Comparison of ENCODE assay signal across 8 mouse cellular contexts in genomic region chr10:43173141-43173827, GRCm38 (mm10). TPM values are rescaled to one million over a fixed set of nuclear protein-coding genes. Genes with fewer than 3 reads are reported as not detected.
DNase-seq lines count a peak whose midpoint lies in the region; ATAC-seq and TF ChIP-seq lines count a peak whose summit lies in the region.

No protein-coding gene starts in this region.

- H3K9me3 ChIP-seq in ES-Bruce4 (replicated peaks; ENCODE audit: control insufficient read depth, insufficient read depth, low read length, poor library complexity, severe bottlenecking) = no peaks in the 10 kb centered on the region
- no peaks in the 10 kb centered on the region for H3K9me3 ChIP-seq in heart, embryonic 14.5 days (ENCODE audit: control insufficient read depth, low read length)
- H3K9me3 ChIP-seq in kidney, postnatal 0 days (replicated peaks; ENCODE audit: low read length) = no peaks in the 10 kb centered on the region
- H3K9me3 ChIP-seq in liver, postnatal 0 days (ENCODE audit: low read length) = no peaks in the 10 kb centered on the region

- no peaks in the 10 kb centered on the region for H3K36me3 ChIP-seq in ES-Bruce4 (ENCODE audit: control insufficient read depth, insufficient read depth, low read length, poor library complexity, severe bottlenecking)
- H3K36me3 ChIP-seq in heart, embryonic 14.5 days (ENCODE audit: control insufficient read depth, insufficient read depth, low read length) = no peaks in the 10 kb centered on the region
- H3K36me3 ChIP-seq in kidney, postnatal 0 days (ENCODE audit: insufficient read depth, low read length) = no peaks in the 10 kb centered on the region
- no peaks in the 10 kb centered on the region for H3K36me3 ChIP-seq in liver, postnatal 0 days (replicated peaks; ENCODE audit: insufficient read depth, low read length)

- no peak for TF ChIP-seq POLR2A in ES-Bruce4 (IDR thresholded peaks at IDR 0.05; ENCODE audit: insufficient read depth, low read length)

- peaks cover 33% of the 10 kb centered on the region for H3K27me3 ChIP-seq in ES-Bruce4 (ENCODE audit: control insufficient read depth, insufficient read depth, low read length, poor library complexity, severe bottlenecking)
- peaks cover 12% of the 10 kb centered on the region for H3K27me3 ChIP-seq in heart, embryonic 14.5 days (ENCODE audit: control insufficient read depth, insufficient read depth, low read length)
- peaks cover 15% of the 10 kb centered on the region for H3K27me3 ChIP-seq in kidney, postnatal 0 days (ENCODE audit: insufficient read depth, low read length)
- H3K27me3 ChIP-seq in liver, postnatal 0 days (ENCODE audit: insufficient read depth, low read length) = peaks cover 79% of the 10 kb centered on the region

- peak overlapping the region; percentile 94 for H3K4me2 ChIP-seq in heart, embryonic 14.5 days (ENCODE audit: low read length)
- peak overlapping the region; percentile 98 for H3K4me2 ChIP-seq in kidney, postnatal 0 days (ENCODE audit: low read length)
- peak overlapping the region; percentile 86 for H3K4me2 ChIP-seq in liver, postnatal 0 days (ENCODE audit: low read depth, low read length)

- H3K4me1 ChIP-seq in ES-Bruce4 (ENCODE audit: control insufficient read depth, insufficient read depth, low read length) = no peaks in the 10 kb centered on the region
- H3K4me1 ChIP-seq in heart, embryonic 14.5 days (ENCODE audit: control insufficient read depth in 2 of 2, insufficient read depth in 2 of 2, low read length in 2 of 2) = peaks cover 6 to 19% of the 10 kb centered on the region in 2 experiments
- H3K4me1 ChIP-seq in kidney, postnatal 0 days (replicated peaks; ENCODE audit: insufficient read depth, low read length) = no peaks in the 10 kb centered on the region
- peaks cover 12% of the 10 kb centered on the region for H3K4me1 ChIP-seq in liver, postnatal 0 days (ENCODE audit: insufficient read depth)

- peak; percentile 84 to 87 for DNase-seq in adrenal gland, postnatal 36 days
- peak; percentile 32 for DNase-seq in fibroblast of lung, adult 2 months (ENCODE audit: low read depth)
- peak; percentile 78 for DNase-seq in kidney, postnatal 0 days (ENCODE audit: low spot score)
- DNase-seq in liver, postnatal 0 days = peak; percentile 59
- DNase-seq in ovary, postnatal 10 days (ENCODE audit: low spot score) = peak; percentile 46

- H3K4me3 ChIP-seq in ES-Bruce4 (ENCODE audit: low read depth, low read length) = peak overlapping the region; percentile 69
- peak overlapping the region; percentile 82 to 85 for H3K4me3 ChIP-seq in heart, embryonic 14.5 days (ENCODE audit: control insufficient read depth in 1 of 2, insufficient read depth in 1 of 2, low read depth in 1 of 2, low read length in 2 of 2)
- H3K4me3 ChIP-seq in kidney, postnatal 0 days (replicated peaks; ENCODE audit: low read depth, low read length) = peak overlapping the region; percentile 82
- H3K4me3 ChIP-seq in liver, postnatal 0 days (ENCODE audit: low read depth, low read length) = peak overlapping the region; percentile 56

- peak; percentile 37 for ATAC-seq in heart, embryonic 14.5 days (ENCODE audit: insufficient number of reproducible peaks, insufficient read depth, low FRiP score, low read depth)
- peak; percentile 62 for ATAC-seq in kidney, postnatal 0 days (replicated peaks; ENCODE audit: low FRiP score, low read depth)
- ATAC-seq in liver, postnatal 0 days = no peak
- no peak for ATAC-seq in monocyte, adult 5-6 weeks (replicated peaks; ENCODE audit: insufficient number of reproducible peaks, low FRiP score, low TSS enrichment, poor library complexity, severe bottlenecking)

- no peak overlapping the region for H3K27ac ChIP-seq in ES-Bruce4 (ENCODE audit: insufficient read depth, low read length)
- peak overlapping the region; percentile 35 to 73; a peak in 3 of 4 replicates for H3K27ac ChIP-seq in heart, embryonic 14.5 days (replicated peaks in 1 of 2; ENCODE audit: control insufficient read depth in 1 of 2, insufficient read depth in 1 of 2, low read depth in 2 of 2, low read length in 2 of 2)
- no peak overlapping the region for H3K27ac ChIP-seq in kidney, postnatal 0 days
- no peak overlapping the region for H3K27ac ChIP-seq in liver, postnatal 0 days (ENCODE audit: low read depth)

- no peak for TF ChIP-seq CTCF in ES-Bruce4 (IDR thresholded peaks at IDR 0.05; ENCODE audit: low read depth, low read length)
- TF ChIP-seq CTCF in kidney, postnatal 0 days (IDR thresholded peaks at IDR 0.05; ENCODE audit: low read depth) = 0 out of 2 replicates have a peak, but pooled peaks have one; percentile 5
- peak; percentile 19; the same call in 1 of the 2 replicates for TF ChIP-seq CTCF in liver, postnatal 0 days (IDR thresholded peaks at IDR 0.05; ENCODE audit: low read depth)

- peak overlapping the region; percentile 79 for H3K9ac ChIP-seq in ES-Bruce4 (ENCODE audit: low read depth, poor library complexity, severe bottlenecking)
- peak overlapping the region; percentile 84 for H3K9ac ChIP-seq in heart, embryonic 14.5 days (ENCODE audit: low read length)
- peak overlapping the region; percentile 69; the same call in 1 of the 2 replicates for H3K9ac ChIP-seq in kidney, postnatal 0 days (ENCODE audit: low read depth, low read length)
- H3K9ac ChIP-seq in liver, postnatal 0 days (replicated peaks) = peak overlapping the region; percentile 4; the same call in 1 of the 2 replicates

- no peak for TF ChIP-seq EP300 in ES-Bruce4 (IDR thresholded peaks at IDR 0.05; ENCODE audit: insufficient read depth, low read depth, low read length)
- no peak for TF ChIP-seq EP300 in liver, postnatal 0 days (IDR thresholded peaks at IDR 0.05; ENCODE audit: low read depth)

- under 1% methylated on average over 53 of the region's 53 CpGs for WGBS in heart, embryonic 14.5 days
- WGBS in kidney, postnatal 0 days = under 1% methylated on average over 53 of the region's 53 CpGs
- under 1% methylated on average over 53 of the region's 53 CpGs for WGBS in liver, postnatal 0 days (ENCODE audit: insufficient replicate concordance)

RNA-seq across cellular contexts. Expression of gene Sobp, which starts 1.0 kb away (rescaled TPM):
- polyA plus RNA-seq in ES-Bruce4 (2011; ENCODE audit: insufficient read depth, insufficient read length, low read depth, missing spikeins) = 0.30 and 0.36 TPM in 2 replicates
- total RNA-seq in adrenal gland, postnatal 36 days (2021) = 1 to 10 TPM; 4.6 to 6.2 TPM
- polyA plus RNA-seq in heart, embryonic 14.5 days (2014; fragmentation: Nextera tagmentation; extraction: Ambion mirVana) = 2.4 and 3.0 TPM in 2 replicates
- 0.91 and 1.2 TPM in 2 replicates for polyA plus RNA-seq in kidney, postnatal 0 days (2015; fragmentation: Nextera tagmentation; extraction: Ambion mirVana)
- 0.02 TPM in 2 replicates for polyA plus RNA-seq in liver, postnatal 0 days (2015; fragmentation: Nextera tagmentation; extraction: Ambion mirVana)
- not detected in 3 replicates for total RNA-seq in monocyte, adult 5-6 weeks (2017)

RNA-seq across cellular contexts. Expression of gene 9030612E09Rik, which starts 1.2 kb away (rescaled TPM):
- polyA plus RNA-seq in ES-Bruce4 (2011; ENCODE audit: insufficient read depth, insufficient read length, low read depth, missing spikeins) = not detected in 2 replicates
- under 1 TPM; 0.30 to 0.33 TPM for total RNA-seq in adrenal gland, postnatal 36 days (2021)
- 0.49 and 0.55 TPM in 2 replicates for polyA plus RNA-seq in heart, embryonic 14.5 days (2014; fragmentation: Nextera tagmentation; extraction: Ambion mirVana)
- polyA plus RNA-seq in kidney, postnatal 0 days (2015; fragmentation: Nextera tagmentation; extraction: Ambion mirVana) = 0.62 and 0.68 TPM in 2 replicates
- not detected in 2 replicates for polyA plus RNA-seq in liver, postnatal 0 days (2015; fragmentation: Nextera tagmentation; extraction: Ambion mirVana)
- total RNA-seq in monocyte, adult 5-6 weeks (2017) = not detected in 3 replicates

RNA-seq across cellular contexts. Expression of gene Pdss2, which starts 48.0 kb away (rescaled TPM):
- polyA plus RNA-seq in ES-Bruce4 (2011; ENCODE audit: insufficient read depth, insufficient read length, low read depth, missing spikeins) = 12.6 and 13.1 TPM in 2 replicates
- total RNA-seq in adrenal gland, postnatal 36 days (2021) = 10 to 100 TPM; 17.2 to 19.6 TPM
- polyA plus RNA-seq in heart, embryonic 14.5 days (2014; fragmentation: Nextera tagmentation; extraction: Ambion mirVana) = 10.7 and 11.1 TPM in 2 replicates
- polyA plus RNA-seq in kidney, postnatal 0 days (2015; fragmentation: Nextera tagmentation; extraction: Ambion mirVana) = 13.7 and 15.6 TPM in 2 replicates
- polyA plus RNA-seq in liver, postnatal 0 days (2015; fragmentation: Nextera tagmentation; extraction: Ambion mirVana) = 4.2 and 4.5 TPM in 2 replicates
- 4.7 to 13.1 TPM (median 6.2 TPM) in 3 replicates for total RNA-seq in monocyte, adult 5-6 weeks (2017)

Comparison
In these comparisons a context has a peak if more than half of its experiments do, and no peak if none do; other contexts are left out.
1. H3K27ac ChIP-seq: peak in heart, embryonic 14.5 days (2 of 2); none in ES-Bruce4 (single experiment), kidney, postnatal 0 days (single experiment) and liver, postnatal 0 days (single experiment).
2. H3K9ac ChIP-seq: peak in every context shown above with its lines; median percentile 84 in heart, embryonic 14.5 days; 79 in ES-Bruce4; 69 in kidney, postnatal 0 days; 4 in liver, postnatal 0 days.
3. DNase-seq: peak in every context shown above with its lines; median percentile 86 in adrenal gland, postnatal 36 days; 78 in kidney, postnatal 0 days; 59 in liver, postnatal 0 days; 46 in ovary, postnatal 10 days; 32 in fibroblast of lung, adult 2 months.
4. ATAC-seq: peak in heart, embryonic 14.5 days (single experiment) and kidney, postnatal 0 days (single experiment); none in liver, postnatal 0 days (single experiment) and monocyte, adult 5-6 weeks (single experiment).
5. Peak in every context shown above with its lines, with median percentiles within 50 percentile points of each other: H3K4me3 ChIP-seq and H3K4me2 ChIP-seq.